Mouse (Mus musculus): ENCODE measurements around the gene 5430402E10Rik. TPM values are rescaled to one million over a fixed set of nuclear protein-coding genes. Genes with fewer than 3 reads are reported as not detected.
"Not testable (repeated sequence)": the region's sequence is repeated elsewhere in the genome, so short reads cannot be mapped to it uniquely, and the experiment has no call there.

Gene 5430402E10Rik
- not detected for total RNA-seq (2021)
- long read RNA-seq, experiment 1: 0 reads
- long read RNA-seq, experiment 2: 0 reads

GRCm38 (mm10) chrX:77924962-77925361, at the start of gene 5430402E10Rik:
5430402E10Rik (minus strand) TSS chrX:77925062.
- DNase-seq (ENCODE audit: low spot score in 2 of 2): not testable (repeated sequence)

GRCm38 (mm10) chrX:77880033-77880432, 44.8 kb downstream of the 5430402E10Rik start:
- not testable (repeated sequence) for DNase-seq (ENCODE audit: low spot score in 2 of 2)

Other genes starting within 250 kb of the 5430402E10Rik start
- gene Prkx, start 128.8 kb downstream of the 5430402E10Rik start, total RNA-seq (2021): 1 to 10 TPM; 6.4 to 7.2 TPM
- gene Pbsn, start 71.4 kb downstream of the 5430402E10Rik start, total RNA-seq (2021): not detected
- not detected for gene Gm14744, start 60.3 kb downstream of the 5430402E10Rik start, total RNA-seq (2021)
- not detected for gene Obp1a, start 166.3 kb upstream of the 5430402E10Rik start, total RNA-seq (2021)
- not detected for gene Gm5938, start 200.4 kb upstream of the 5430402E10Rik start, total RNA-seq (2021)

Data from gastrocnemius, postnatal 4 days (tissue).